Mouse (Mus musculus) ES-E14 (cell line): ENCODE measurements around the gene Nphs1.

ENCODE experiments used
- CHD2 ChIP-seq: IDR thresholded peaks from 2 replicates; pipeline ENCODE4 v1.6.1; 2014; ENCODE audit warnings: mild to moderate bottlenecking, low read depth, low read length, inconsistent platforms
- HCFC1 ChIP-seq: IDR thresholded peaks from 2 replicates; pipeline ENCODE4 v1.6.1; 2012; ENCODE audit warnings: low read length, inconsistent platforms, borderline replicate concordance; ENCODE audit not compliant: insufficient read depth
- MAFK ChIP-seq: IDR thresholded peaks from 2 replicates; pipeline ENCODE4 v1.6.1; 2014; ENCODE audit warnings: mild to moderate bottlenecking, low read depth, low read length, inconsistent platforms; ENCODE audit not compliant: insufficient read depth
- ZC3H11A ChIP-seq: IDR thresholded peaks from 2 replicates; pipeline ENCODE4 v1.6.1; 2012; ENCODE audit warnings: low read depth, mild to moderate bottlenecking, inconsistent platforms, low read length, borderline replicate concordance
- ZNF384 ChIP-seq: IDR thresholded peaks from 2 replicates; pipeline ENCODE4 v1.6.1; 2012; ENCODE audit warnings: low read depth, low read length, inconsistent platforms

GRCm38 (mm10) chr7:30430191-30430590, 27.9 kb upstream of the Nphs1 start:
- TF ChIP-seq HCFC1 (no peak), MAFK (no peak), CHD2 (no peak), ZC3H11A (no peak), ZNF384 (no peak)
